Mouse (Mus musculus) activated CD4-positive, CD25-positive, alpha-beta regulatory T cell, adult 4 months (primary cell): ENCODE measurements around the gene Tfpi2. TPM values are rescaled to one million over a fixed set of nuclear protein-coding genes. Genes with fewer than 3 reads are reported as not detected.

Source experiments
- ATAC-seq: one replicate; pipeline ENCODE4 v1.8.0; 2017
- polyA plus RNA-seq, 2 experiments: library from polyadenylated mRNA; unstranded; fragments of 100-300 nt; shearing (Covaris generic); gene quantifications; one replicate each; pipeline ENCODE4 v1.2.1; 2017

The Tfpi2 gene
- not detected for polyA plus RNA-seq

- no peak for ATAC-seq
Observed at GRCm38 (mm10) chr6:3988750-3989149, at the start of gene Tfpi2. TSS of gene Tfpi2 (minus strand) at chr6:3988919.

- ATAC-seq = no peak
Observed at GRCm38 (mm10) chr6:4030956-4031355, 42.2 kb upstream of the Tfpi2 start.

- no peak for ATAC-seq
Observed at GRCm38 (mm10) chr6:4026367-4026766, 37.6 kb upstream of the Tfpi2 start.

- ATAC-seq = no peak
Observed at GRCm38 (mm10) chr6:4022645-4023044, 33.9 kb upstream of the Tfpi2 start.

GRCm38 (mm10) chr6:4009548-4009947 lies 20.8 kb upstream of the Tfpi2 start:
- ATAC-seq = no peak

- no peak for ATAC-seq
Observed at GRCm38 (mm10) chr6:4008501-4009040, 19.9 kb upstream of the Tfpi2 start.

- no peak for ATAC-seq
Observed at GRCm38 (mm10) chr6:4004808-4005207, 16.1 kb upstream of the Tfpi2 start.

GRCm38 (mm10) chr6:4003890-4004306 lies 15.2 kb upstream of the Tfpi2 start, which contains the start of gene Gng11:
TSS of gene Gng11 (plus strand) at chr6:4003904.
- no peak for ATAC-seq

- ATAC-seq = no peak
Observed at GRCm38 (mm10) chr6:4003445-4003844, 14.7 kb upstream of the Tfpi2 start.

- no peak for ATAC-seq
Observed at GRCm38 (mm10) chr6:4000716-4001115, 12.0 kb upstream of the Tfpi2 start.

GRCm38 (mm10) chr6:3999296-3999695 lies 10.6 kb upstream of the Tfpi2 start:
- ATAC-seq = no peak

GRCm38 (mm10) chr6:3998089-3998488 lies 9.4 kb upstream of the Tfpi2 start:
- no peak for ATAC-seq

GRCm38 (mm10) chr6:3993492-3993891 lies 4.8 kb upstream of the Tfpi2 start, which contains the start of gene Gngt1:
TSS of gene Gngt1 (plus strand) at chr6:3993792.
- no peak for ATAC-seq

GRCm38 (mm10) chr6:3982661-3983284 lies 5.9 kb downstream of the Tfpi2 start:
- ATAC-seq = no peak

- ATAC-seq = no peak
Observed at GRCm38 (mm10) chr6:3973679-3974078, 15.0 kb downstream of the Tfpi2 start.

GRCm38 (mm10) chr6:3967676-3968626 lies 20.8 kb downstream of the Tfpi2 start:
- no peak for ATAC-seq

GRCm38 (mm10) chr6:3954969-3955368 lies 33.8 kb downstream of the Tfpi2 start:
- ATAC-seq = no peak

GRCm38 (mm10) chr6:3936140-3936714 lies 52.5 kb downstream of the Tfpi2 start:
- no peak for ATAC-seq

GRCm38 (mm10) chr6:3935606-3936005 lies 53.1 kb downstream of the Tfpi2 start:
- no peak for ATAC-seq

- no peak for ATAC-seq
Observed at GRCm38 (mm10) chr6:3935048-3935447, 53.7 kb downstream of the Tfpi2 start.

- no peak for ATAC-seq
Observed at GRCm38 (mm10) chr6:3926140-3926539, 62.6 kb downstream of the Tfpi2 start.

- ATAC-seq = no peak
Observed at GRCm38 (mm10) chr6:3922870-3923269, 65.8 kb downstream of the Tfpi2 start.

GRCm38 (mm10) chr6:3916015-3916414 lies 72.7 kb downstream of the Tfpi2 start:
- ATAC-seq = no peak
